Mouse (Mus musculus) lung, postnatal 10 days (tissue): ENCODE data around the gene Ncdn.
A peak's percentile ranks its signal among the peaks of the same experiment; 100 is the strongest.

ENCODE experiments used
- DNase-seq: peaks from one replicate; pipeline ENCODE4 v3.0.0; 2021

The Ncdn gene

DNA sequence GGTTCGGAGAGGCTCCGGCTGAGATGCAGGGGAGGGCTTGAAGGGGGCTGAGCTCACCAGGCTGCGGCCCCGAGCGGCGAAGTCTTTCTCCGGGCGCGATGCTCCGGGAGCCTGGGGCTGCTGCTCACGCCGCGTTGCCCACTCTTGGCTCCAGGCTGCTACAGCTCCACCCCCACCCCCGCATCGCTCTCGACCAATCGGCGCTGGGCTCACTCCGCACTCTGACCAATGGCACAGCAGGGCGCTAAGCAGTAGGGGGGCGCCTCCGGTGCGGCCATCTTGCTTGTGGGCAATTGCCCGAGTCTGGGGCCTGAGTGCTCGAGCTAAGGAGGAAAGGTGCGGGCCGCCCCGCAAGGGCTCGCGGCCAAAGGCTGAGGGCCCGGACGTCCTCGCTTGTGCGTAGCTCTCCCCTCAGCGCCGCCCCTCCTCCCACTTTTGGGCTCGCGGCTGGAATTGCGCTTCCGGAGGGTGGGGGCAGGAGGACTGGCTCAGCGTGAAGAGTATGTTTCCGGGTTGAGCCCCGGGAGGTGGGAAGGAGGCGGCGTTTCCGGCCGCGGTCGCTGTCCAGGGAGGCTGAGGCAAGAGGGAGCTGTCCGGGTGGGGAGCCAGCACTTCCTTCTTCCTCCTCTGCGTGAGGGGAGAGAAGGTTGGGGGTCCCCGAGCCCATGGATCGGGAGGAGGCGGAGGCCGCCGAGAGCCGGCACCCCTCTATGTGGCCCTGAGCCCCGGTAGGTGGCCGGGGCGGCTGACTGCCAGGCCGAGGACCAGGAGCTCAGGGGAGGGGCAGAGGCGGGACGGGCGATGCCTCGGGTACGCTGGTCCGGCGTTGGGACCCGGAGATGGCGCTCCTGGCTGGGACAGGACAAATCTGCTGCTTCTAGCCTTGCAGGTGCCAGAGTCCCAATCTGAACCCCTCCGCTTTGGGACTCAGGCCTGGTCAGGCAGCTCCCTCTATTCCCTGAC is at the start of gene Ncdn, which contains the start of gene AU040320:
Ncdn (minus strand) TSS at position 171 of the 963 bp plus-strand sequence.
AU040320 (plus strand) TSS at position 277 of the 963 bp plus-strand sequence.
- peak; percentile 98 for DNase-seq

- no peak for DNase-seq
Observed at GRCm38 (mm10) chr4:126802174-126802573, 48.9 kb upstream of the Ncdn start.

- no peak for DNase-seq
Observed at GRCm38 (mm10) chr4:126792341-126793102, 39.3 kb upstream of the Ncdn start.

DNA sequence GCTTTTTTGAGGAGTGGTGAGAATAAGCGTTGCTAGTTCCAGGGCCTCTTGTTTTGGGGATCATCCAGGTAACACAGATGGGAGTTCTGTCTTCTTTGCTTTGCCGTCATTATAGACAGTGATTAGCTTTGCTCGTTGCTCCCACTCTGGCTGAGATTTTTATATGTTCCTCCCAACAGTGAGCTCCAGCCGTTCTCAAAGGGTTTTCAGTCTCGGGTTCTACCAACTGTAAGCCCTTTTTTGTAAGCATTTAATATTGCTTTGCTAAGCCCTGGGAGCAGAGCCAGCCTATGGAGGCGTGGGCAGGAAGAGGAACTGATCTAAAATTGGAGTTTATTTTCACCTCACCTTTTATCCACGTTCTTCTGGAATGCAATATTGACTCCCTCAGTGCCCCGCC is 29.8 kb upstream of the Ncdn start:
- DNase-seq: no peak

GRCm38 (mm10) chr4:126782512-126782911 is 29.3 kb upstream of the Ncdn start:
- no peak for DNase-seq

- DNase-seq: no peak
Observed at GRCm38 (mm10) chr4:126781871-126782270, 28.6 kb upstream of the Ncdn start.

DNA sequence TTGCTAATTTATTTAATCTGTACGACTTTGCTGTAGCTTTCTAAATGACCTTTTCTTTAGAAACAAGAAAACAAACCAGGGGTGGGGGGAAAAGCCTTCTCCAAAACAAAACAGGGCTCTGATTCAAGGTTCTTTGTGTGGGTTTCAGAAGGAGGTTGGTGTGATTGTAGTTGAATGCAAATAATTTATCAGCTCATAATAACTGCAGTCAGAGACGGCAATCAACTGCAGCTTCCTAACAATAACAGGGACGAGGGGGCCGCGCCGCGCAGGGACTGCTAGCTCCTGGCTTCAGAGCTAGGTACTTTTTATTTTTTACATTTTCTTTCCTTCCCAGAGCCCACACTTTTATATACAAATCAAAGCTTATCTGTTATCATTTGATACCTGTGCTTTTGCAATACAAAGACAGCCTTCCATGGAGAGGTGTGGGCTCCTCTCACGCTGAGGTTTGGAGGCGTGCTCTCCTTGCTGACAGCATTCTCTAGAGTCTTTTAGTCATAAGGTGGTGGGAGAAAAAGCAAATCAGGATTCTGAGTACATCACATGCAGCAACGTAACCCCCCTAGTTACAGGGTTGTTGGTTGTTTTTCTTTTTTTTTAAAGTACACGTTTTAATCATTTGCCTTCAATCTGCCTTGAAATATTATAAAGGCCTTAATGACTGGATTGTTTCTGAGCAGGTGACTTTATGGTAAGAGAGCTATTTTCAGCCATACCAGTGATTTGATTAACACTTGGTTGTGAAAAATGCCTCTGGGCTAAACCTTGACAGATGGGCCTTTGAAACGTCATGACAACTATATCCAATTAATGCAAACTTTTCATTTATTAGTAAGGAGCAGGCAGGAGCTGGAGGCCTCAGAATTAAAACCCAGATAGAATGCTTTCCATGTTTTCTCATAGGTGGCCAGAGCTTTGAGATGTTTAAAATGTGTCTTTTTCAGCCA is 26.9 kb upstream of the Ncdn start:
- DNase-seq: no peak

- DNase-seq: no peak
Observed at GRCm38 (mm10) chr4:126779148-126779581, 25.9 kb upstream of the Ncdn start.

GRCm38 (mm10) chr4:126775182-126775581 is 21.9 kb upstream of the Ncdn start:
- DNase-seq: no peak

DNA sequence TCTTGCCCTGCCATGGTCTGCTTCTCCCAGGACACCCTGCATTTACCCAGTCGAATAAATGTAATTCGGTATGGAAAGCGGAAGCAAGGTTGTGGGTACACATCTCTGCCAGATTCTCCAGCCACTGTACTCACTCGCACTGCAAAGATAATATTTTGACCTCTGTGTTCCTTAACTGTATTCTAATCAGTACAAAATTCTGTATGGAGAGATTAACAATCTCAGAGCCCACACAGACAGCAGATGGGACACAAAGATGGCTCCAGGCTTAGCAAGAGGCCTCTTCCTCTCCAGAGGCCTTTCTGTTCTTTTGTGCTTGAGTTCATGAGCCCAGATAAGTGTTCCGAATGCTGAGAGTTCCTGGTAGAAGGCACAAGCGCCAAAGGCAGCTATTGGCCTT is 20.6 kb upstream of the Ncdn start:
- DNase-seq: no peak

- no peak for DNase-seq
Observed at GRCm38 (mm10) chr4:126770831-126771230, 17.6 kb upstream of the Ncdn start.

- DNase-seq: no peak
Observed at GRCm38 (mm10) chr4:126769800-126770563, 16.7 kb upstream of the Ncdn start.

- DNase-seq: no peak
Observed at GRCm38 (mm10) chr4:126763483-126763882, 10.2 kb upstream of the Ncdn start.

DNA sequence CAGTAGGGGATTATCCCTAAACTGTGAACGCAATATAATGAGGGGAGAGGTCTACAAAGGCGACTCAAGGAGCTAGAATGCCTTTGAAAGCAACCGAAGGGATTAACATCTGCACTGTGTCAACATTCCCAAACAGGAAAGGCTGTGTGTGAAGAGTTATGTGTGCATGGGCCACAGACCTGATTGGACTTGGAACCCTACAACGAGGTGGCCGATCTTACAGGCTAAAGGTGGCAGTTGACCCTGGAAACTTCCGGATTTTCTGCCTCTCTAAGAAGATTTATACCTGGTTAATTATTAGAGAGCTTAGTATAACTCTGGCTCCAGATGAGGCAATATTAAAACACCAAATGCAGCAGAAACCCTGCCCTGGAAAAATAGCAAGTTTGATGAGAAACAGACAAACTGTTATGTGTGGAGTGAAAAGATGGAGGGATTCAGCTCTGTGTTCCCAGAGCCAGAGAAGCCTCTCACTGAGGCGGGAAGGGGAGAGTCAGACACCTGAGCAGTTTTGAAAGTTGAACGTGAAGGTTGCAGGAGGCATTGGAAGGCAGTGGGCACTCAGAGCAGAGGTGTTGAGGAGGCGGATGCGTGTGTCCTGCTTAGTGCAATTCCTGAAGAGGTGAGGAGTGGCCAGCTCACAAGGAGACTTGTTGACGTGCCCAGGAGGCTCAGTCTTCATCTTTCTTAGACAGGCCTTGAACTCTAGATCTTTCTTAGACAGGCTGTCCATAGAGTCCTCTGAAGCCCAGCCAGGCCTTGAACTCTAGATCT is 9.5 kb upstream of the Ncdn start:
- no peak for DNase-seq

DNA sequence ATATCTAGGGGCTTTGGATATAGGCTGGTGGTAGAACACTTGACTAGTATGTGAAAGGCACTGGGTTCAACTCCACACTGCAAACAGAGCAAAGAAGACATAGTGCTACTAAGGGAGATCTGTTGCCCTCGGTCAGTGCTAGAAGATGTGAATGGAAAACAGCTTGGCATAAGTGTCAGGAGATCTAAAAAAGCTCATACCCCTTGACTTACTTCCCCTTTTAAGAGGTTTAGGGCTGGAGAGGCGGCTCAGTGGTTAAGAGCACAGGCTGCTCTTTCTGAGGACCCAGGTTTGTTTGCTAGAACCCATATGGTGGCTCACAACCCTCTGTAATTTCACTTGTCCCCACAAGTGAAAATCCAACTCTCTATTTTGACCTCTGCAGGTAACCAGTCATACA is 6.2 kb upstream of the Ncdn start:
- DNase-seq: no peak

GRCm38 (mm10) chr4:126758299-126758698 is 5.1 kb upstream of the Ncdn start:
- no peak for DNase-seq

DNA sequence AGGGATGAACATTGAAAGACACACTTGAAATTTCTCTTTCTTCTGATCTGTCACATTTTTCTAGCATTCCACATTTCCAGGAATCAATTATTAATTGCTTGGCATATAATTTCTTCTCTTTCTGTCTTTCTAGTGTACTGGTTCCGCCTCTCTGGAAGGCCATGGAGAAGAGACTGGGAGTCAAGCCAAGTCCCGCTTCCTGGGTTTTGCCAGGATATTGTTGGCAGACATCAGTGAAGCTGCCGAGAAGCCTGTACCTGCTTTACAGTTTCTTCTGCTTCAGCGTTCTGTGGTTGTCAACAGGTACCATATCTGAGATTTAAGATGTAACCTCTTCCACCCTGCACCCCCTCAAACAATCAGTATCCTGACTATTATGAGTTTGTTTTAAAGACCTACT is 3.5 kb upstream of the Ncdn start:
- peak; percentile 42 for DNase-seq

DNA sequence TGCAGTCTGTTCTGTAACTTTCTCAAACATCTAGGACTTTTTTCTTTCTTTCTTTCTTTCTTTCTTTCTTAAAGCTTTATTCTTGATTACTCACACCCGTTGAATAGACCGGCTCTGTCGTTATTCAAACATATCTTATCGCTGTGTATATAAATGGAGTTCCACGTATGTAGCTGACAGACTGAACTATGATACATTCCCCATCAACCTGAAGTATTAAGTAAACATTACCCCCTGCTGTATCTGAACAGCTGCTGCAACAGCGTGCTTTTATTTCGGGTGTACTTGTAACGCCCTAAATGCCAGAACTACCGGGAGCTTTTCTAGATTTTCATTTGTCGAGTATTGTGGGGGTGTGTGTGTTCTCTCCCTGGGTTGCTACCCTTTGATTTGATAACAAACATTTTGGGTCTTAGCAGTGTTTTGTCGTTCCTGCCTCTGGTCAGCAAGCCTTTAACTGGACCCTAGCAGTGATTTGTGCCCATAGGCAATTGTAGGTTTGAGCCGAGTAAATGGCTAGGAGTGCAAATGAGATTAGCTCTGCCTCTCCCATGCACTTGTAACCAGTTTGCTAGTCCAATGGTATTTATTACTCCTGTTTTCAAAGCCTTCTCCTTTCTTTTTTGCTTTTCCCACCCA is 1.6 kb upstream of the Ncdn start:
- no peak for DNase-seq

DNA sequence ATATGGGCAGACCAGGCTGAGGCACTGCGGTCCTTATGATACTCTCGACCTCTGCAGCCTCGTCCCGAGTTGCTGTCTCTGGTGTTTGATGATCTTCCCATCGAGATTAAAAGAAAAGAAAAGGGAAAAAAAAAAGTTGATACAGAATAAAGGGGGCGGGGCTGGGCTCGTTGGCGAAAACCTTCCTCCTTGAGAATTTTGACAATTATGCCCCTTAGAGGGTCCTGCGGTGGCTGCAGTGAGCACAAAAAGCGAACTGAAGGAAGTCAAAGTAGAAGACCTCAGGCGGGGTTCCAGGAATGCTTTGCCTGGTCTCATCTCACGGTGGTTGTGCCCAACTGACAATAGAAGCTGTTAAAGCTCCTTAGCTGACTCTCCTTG is 983 bp upstream of the Ncdn start:
- no peak for DNase-seq

- DNase-seq: no peak
Observed at GRCm38 (mm10) chr4:126752608-126753141, 563 bp downstream of the Ncdn start.
